Mouse (Mus musculus) stomach, postnatal 0 days (tissue): ENCODE data around the gene Pigp.

Experiments
- CTCF ChIP-seq: IDR thresholded peaks from 2 replicates; pipeline ENCODE4 v1.5.1; 2016; ENCODE audit warnings: antibody characterized with exemption, low read depth, mild to moderate bottlenecking, moderate library complexity
- EP300 ChIP-seq: optimal IDR thresholded peaks from 2 replicates; pipeline ENCODE3; 2016; ENCODE audit warnings: antibody characterized with exemption

DNA sequence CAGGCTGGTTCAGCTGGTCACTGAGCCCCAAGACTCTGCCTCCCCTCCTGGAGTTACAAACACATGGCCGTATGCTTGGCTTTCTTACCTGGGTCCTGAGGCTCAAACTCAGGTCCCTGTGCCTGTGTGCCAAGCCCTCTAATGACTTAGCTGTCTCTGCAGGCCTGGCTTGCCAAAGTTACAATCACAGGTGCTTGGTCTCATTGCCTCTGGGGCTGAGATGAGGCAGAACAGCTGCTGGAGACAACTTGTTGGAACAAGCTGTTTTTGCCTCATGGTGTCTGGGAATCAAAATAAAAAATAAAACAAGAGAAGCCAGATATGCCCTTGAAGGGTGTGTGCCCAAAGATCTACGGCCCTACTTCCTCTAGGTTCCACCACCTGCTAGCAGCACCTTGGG, 22.9 kb downstream of the Pigp start:
- TF ChIP-seq CTCF (no peak), EP300 (no peak)
